Mouse (Mus musculus): ENCODE data around the gene Clstn3.
A peak's percentile ranks its signal among the peaks of the same experiment; 100 is the strongest.

- TF ChIP-seq CTCF (IDR thresholded peaks at IDR 0.05; ENCODE audit: insufficient read depth, low read length) (peak; percentile 41), POLR2A (IDR thresholded peaks at IDR 0.05; ENCODE audit: borderline replicate concordance, extremely low read depth, low read depth, low read length) (no peak)
Observed at GRCm38 (mm10) chr6:124481571-124481970, 17.0 kb upstream of the Clstn3 start.
